Mouse (Mus musculus) heart, postnatal 0 days (tissue): ENCODE data around the gene Atf7ip2. TPM values are rescaled to one million over a fixed set of nuclear protein-coding genes. Genes with fewer than 3 reads are reported as not detected.
A peak's percentile ranks its signal among the peaks of the same experiment; 100 is the strongest.
"Not testable (repeated sequence)": the region's sequence is repeated elsewhere in the genome, so short reads cannot be mapped to it uniquely, and the experiment has no call there.

Experiments
- ATAC-seq: fragments of 200-750 bp; cut with Nextera tagmentation; 2 replicates; pipeline ENCODE4 v1.8.0; 2017; ENCODE audit warnings: low read depth, moderate number of reproducible peaks, moderate library complexity; ENCODE audit not compliant: insufficient read depth
- DNase-seq: peaks from one replicate; pipeline ENCODE4 v3.0.0-alpha.2; 2016; ENCODE audit warnings: low spot score
- H3K27ac ChIP-seq: fragments of 300-500 bp; sonication (generic); 2 replicates; pipeline ENCODE4 v1.5.1; 2014; ENCODE audit warnings: low read depth, mild to moderate bottlenecking
- H3K27me3 ChIP-seq: fragments of 300-500 bp; sonication (generic); 2 replicates; pipeline ENCODE4 v1.6.1; 2014; ENCODE audit warnings: low read length, mixed read lengths; ENCODE audit not compliant: control insufficient read depth, insufficient read depth
- H3K36me3 ChIP-seq: fragments of 300-500 bp; sonication (generic); replicated peaks from 2 replicates; pipeline ENCODE4 v1.6.1; 2014; ENCODE audit warnings: low read length, mixed read lengths; ENCODE audit not compliant: control insufficient read depth, insufficient read depth
- H3K4me1 ChIP-seq: fragments of 300-500 bp; sonication (generic); 2 replicates; pipeline ENCODE4 v1.6.1; 2014; ENCODE audit warnings: antibody characterized with exemption; ENCODE audit not compliant: control insufficient read depth, insufficient read depth
- H3K4me2 ChIP-seq: fragments of 300-500 bp; sonication (generic); 2 replicates; pipeline ENCODE4 v1.6.1; 2014; ENCODE audit warnings: low read depth, mild to moderate bottlenecking, low read length, moderate library complexity
- H3K4me3 ChIP-seq: fragments of 300-500 bp; sonication (generic); 2 replicates; pipeline ENCODE4 v1.5.1; 2014; ENCODE audit warnings: low read depth, low read length
- H3K9ac ChIP-seq: fragments of 300-500 bp; sonication (generic); replicated peaks from 2 replicates; pipeline ENCODE4 v1.6.1; 2014; ENCODE audit warnings: low read depth, low read length, mixed read lengths
- H3K9me3 ChIP-seq: fragments of 300-500 bp; sonication (generic); replicated peaks from 2 replicates; pipeline ENCODE4 v1.6.1; 2016; ENCODE audit warnings: low read length; ENCODE audit not compliant: control insufficient read depth
- CTCF ChIP-seq: IDR thresholded peaks from 2 replicates; pipeline ENCODE4 v1.5.1; 2016; ENCODE audit warnings: antibody characterized with exemption, control low read depth, low read depth
- EP300 ChIP-seq: IDR thresholded peaks from 2 replicates; pipeline ENCODE4 v1.6.1; 2016; ENCODE audit warnings: antibody characterized with exemption, low read depth
- WGBS: fragments of 180-500 bp; shearing (Covaris S2); extraction: QIAGEN DNeasy Blood & Tissue Kit; methylation state at CpG from one replicate; pipeline ENCODE4 v1.1.7; 2014; 5-methylcytosine and 5-hydroxymethylcytosine counted together
- polyA plus RNA-seq: library from polyadenylated mRNA; unstranded; fragments of >200 nt; fragmentation: Nextera tagmentation; extraction: Ambion mirVana; gene quantifications from 2 replicates; pipeline ENCODE4 v1.2.1, GENCODE M21; 2015
- total RNA-seq: library from RNA; depleted of rRNA; stranded (reverse); fragments of >200 nt; gene quantifications from 2 replicates; pipeline ENCODE4 v1.2.3, GENCODE M21; 2014; ENCODE audit warnings: low replicate concordance

Atf7ip2 gene
- total and polyA plus RNA-seq, 2 experiments from 2014 or later = 0.10 TPM; not detected in 1

GRCm38 (mm10) chr16:10227361-10227760 is 34.8 kb downstream of the Atf7ip2 start:
- H3K9ac ChIP-seq = no peak overlapping the region
- H3K9me3 ChIP-seq = no peaks in the 10 kb centered on the region
- no peaks in the 10 kb centered on the region for H3K36me3 ChIP-seq
- H3K4me1 ChIP-seq = no peaks in the 10 kb centered on the region
- no peak for TF ChIP-seq EP300
- no peak for TF ChIP-seq CTCF
- WGBS = 65% methylated on average over 1 of the region's 2 CpGs
- no peaks in the 10 kb centered on the region for H3K27me3 ChIP-seq
- H3K4me3 ChIP-seq = no peak overlapping the region
- no peak for DNase-seq
- ATAC-seq = no peak
- no peak overlapping the region for H3K27ac ChIP-seq
- no peak overlapping the region for H3K4me2 ChIP-seq

GRCm38 (mm10) chr16:10236601-10237000 is 44.1 kb downstream of the Atf7ip2 start:
- H3K27me3 ChIP-seq = no peaks in the 10 kb centered on the region
- no peak overlapping the region for H3K4me3 ChIP-seq
- H3K4me1 ChIP-seq = no peaks in the 10 kb centered on the region
- no peak overlapping the region for H3K9ac ChIP-seq
- no peak overlapping the region for H3K4me2 ChIP-seq
- no peak for TF ChIP-seq EP300
- no peak for TF ChIP-seq CTCF
- H3K36me3 ChIP-seq = no peaks in the 10 kb centered on the region
- H3K27ac ChIP-seq = no peak overlapping the region
- no peaks in the 10 kb centered on the region for H3K9me3 ChIP-seq
- DNase-seq = no peak
- ATAC-seq = no peak

GRCm38 (mm10) chr16:10253993-10254392 is 61.5 kb downstream of the Atf7ip2 start:
- ATAC-seq (no peak), DNase-seq (no peak)
- Histone ChIP-seq H3K4me3 (no peak overlapping the region), H3K27ac (no peak overlapping the region), H3K4me2 (no peak overlapping the region), H3K36me3 (no peaks in the 10 kb centered on the region), H3K4me1 (no peaks in the 10 kb centered on the region), H3K9ac (no peak overlapping the region), H3K27me3 (no peaks in the 10 kb centered on the region), H3K9me3 (no peaks in the 10 kb centered on the region)
- TF ChIP-seq CTCF = no peak
- TF ChIP-seq EP300 = no peak
- 27% methylated on average over 1 of the region's 1 CpGs for WGBS

- Histone ChIP-seq H3K36me3 (no peaks in the 10 kb centered on the region), H3K27ac (no peak overlapping the region), H3K4me1 (no peaks in the 10 kb centered on the region), H3K4me2 (no peak overlapping the region), H3K4me3 (no peak overlapping the region), H3K27me3 (no peaks in the 10 kb centered on the region), H3K9ac (no peak overlapping the region), H3K9me3 (no peaks in the 10 kb centered on the region)
- WGBS = 14% methylated on average over 3 of the region's 3 CpGs
- DNase-seq (peak; percentile 23), ATAC-seq (no peak)
- TF ChIP-seq CTCF (peak; percentile 67), EP300 (no peak)
Measured at GRCm38 (mm10) chr16:10272256-10272655, 79.7 kb downstream of the Atf7ip2 start.

- no peak overlapping the region for H3K4me2 ChIP-seq
- no peak overlapping the region for H3K27ac ChIP-seq
- TF ChIP-seq EP300 (no peak), CTCF (0 out of 2 replicates have a peak, but pooled peaks have one; percentile 3)
- no peaks in the 10 kb centered on the region for H3K4me1 ChIP-seq
- 59% methylated on average over 4 of the region's 4 CpGs for WGBS
- no peak overlapping the region for H3K4me3 ChIP-seq
- ATAC-seq (no peak), DNase-seq (no peak)
- no peaks in the 10 kb centered on the region for H3K36me3 ChIP-seq
- no peak overlapping the region for H3K9ac ChIP-seq
- H3K9me3 ChIP-seq = no peaks in the 10 kb centered on the region
- no peaks in the 10 kb centered on the region for H3K27me3 ChIP-seq
Measured at GRCm38 (mm10) chr16:10274465-10274864, 82.0 kb downstream of the Atf7ip2 start.

GRCm38 (mm10) chr16:10276778-10277177 is 84.3 kb downstream of the Atf7ip2 start:
- not testable (repeated sequence) for H3K27ac ChIP-seq, H3K4me3 ChIP-seq, H3K4me1 ChIP-seq, H3K9me3 ChIP-seq, H3K36me3 ChIP-seq, H3K27me3 ChIP-seq, H3K4me2 ChIP-seq, DNase-seq, H3K9ac ChIP-seq, ATAC-seq
- 79% methylated on average over 5 of the region's 5 CpGs for WGBS
